Mouse (Mus musculus) stomach, embryonic 16.5 days (tissue): ENCODE measurements around the gene Xpo5. TPM values are rescaled to one million over a fixed set of nuclear protein-coding genes. Genes with fewer than 3 reads are reported as not detected.

Source experiments
- ATAC-seq: fragments of 200-750 bp; cut with Nextera tagmentation; 2 replicates; pipeline ENCODE4 v1.8.0; 2017; ENCODE audit warnings: moderate number of reproducible peaks, moderate TSS enrichment; ENCODE audit not compliant: insufficient read depth, low FRiP score
- H3K27ac ChIP-seq: fragments of 300-500 bp; sonication (generic); 2 replicates; pipeline ENCODE4 v1.5.1; 2014; ENCODE audit warnings: low read length
- H3K27me3 ChIP-seq: fragments of 300-500 bp; sonication (generic); 2 replicates; pipeline ENCODE4 v1.6.1; 2014; ENCODE audit warnings: low read length, control low read depth, mixed read lengths; ENCODE audit not compliant: control insufficient read depth, insufficient read depth
- H3K36me3 ChIP-seq: fragments of 300-500 bp; sonication (generic); 2 replicates; pipeline ENCODE4 v1.6.1; 2014; ENCODE audit warnings: low read length; ENCODE audit not compliant: control insufficient read depth, insufficient read depth
- H3K4me1 ChIP-seq: fragments of 300-500 bp; sonication (generic); 2 replicates; pipeline ENCODE4 v1.6.1; 2014; ENCODE audit warnings: low read length, control low read depth, mixed read lengths; ENCODE audit not compliant: control insufficient read depth, insufficient read depth
- H3K4me2 ChIP-seq: fragments of 300-500 bp; sonication (generic); 2 replicates; pipeline ENCODE4 v1.6.1; 2014; ENCODE audit warnings: low read depth, low read length, mixed read lengths
- H3K4me3 ChIP-seq: fragments of 300-500 bp; sonication (generic); replicated peaks from 2 replicates; pipeline ENCODE4 v1.5.1; 2014; ENCODE audit warnings: mild to moderate bottlenecking, low read length
- H3K9ac ChIP-seq: fragments of 300-500 bp; sonication (generic); 2 replicates; pipeline ENCODE4 v1.6.1; 2014; ENCODE audit warnings: low read length
- H3K9me3 ChIP-seq: fragments of 300-500 bp; sonication (generic); replicated peaks from 2 replicates; pipeline ENCODE4 v1.6.1; 2016; ENCODE audit warnings: low read length, control low read depth; ENCODE audit not compliant: control insufficient read depth
- WGBS: fragments of 180-500 bp; shearing (Covaris S2); extraction: QIAGEN DNeasy Blood & Tissue Kit; methylation state at CpG from one replicate; pipeline ENCODE4 v1.1.7; 2014; 5-methylcytosine and 5-hydroxymethylcytosine counted together
- polyA plus RNA-seq: library from polyadenylated mRNA; unstranded; fragments of >200 nt; fragmentation: Nextera tagmentation; extraction: Ambion mirVana; gene quantifications from 2 replicates; pipeline ENCODE4 v1.2.1, GENCODE M21; 2015

The Xpo5 gene
- polyA plus RNA-seq, 1 experiment from 2014 or later = 32.7 TPM

DNA sequence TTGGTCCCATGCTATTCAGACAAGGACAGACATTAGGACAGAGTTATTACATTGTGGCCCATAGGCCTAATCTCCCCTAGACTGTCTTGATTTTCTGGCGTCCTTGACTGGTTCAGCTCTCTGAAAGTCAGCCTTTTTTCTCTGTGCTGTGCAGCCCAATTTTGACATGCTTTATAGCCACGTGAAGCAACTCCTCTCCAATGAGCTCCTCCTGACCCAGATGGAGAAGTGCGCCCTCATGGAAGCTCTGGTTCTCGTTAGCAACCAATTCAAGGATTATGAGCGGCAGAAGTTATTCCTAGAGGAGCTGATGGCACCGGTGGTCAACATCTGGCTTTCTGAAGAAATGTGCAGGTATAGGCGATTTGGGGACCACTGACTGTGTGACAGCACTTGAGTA is 25.0 kb downstream of the Xpo5 start:
- no peaks in the 10 kb centered on the region for H3K4me1 ChIP-seq
- H3K4me2 ChIP-seq = no peak overlapping the region
- H3K36me3 ChIP-seq = peaks cover 22% of the 10 kb centered on the region
- no peak for ATAC-seq
- H3K27ac ChIP-seq = no peak overlapping the region
- no peaks in the 10 kb centered on the region for H3K27me3 ChIP-seq
- H3K4me3 ChIP-seq = no peak overlapping the region
- no peak overlapping the region for H3K9ac ChIP-seq
- 90% methylated on average over 7 of the region's 7 CpGs for WGBS
- H3K9me3 ChIP-seq = no peaks in the 10 kb centered on the region

DNA sequence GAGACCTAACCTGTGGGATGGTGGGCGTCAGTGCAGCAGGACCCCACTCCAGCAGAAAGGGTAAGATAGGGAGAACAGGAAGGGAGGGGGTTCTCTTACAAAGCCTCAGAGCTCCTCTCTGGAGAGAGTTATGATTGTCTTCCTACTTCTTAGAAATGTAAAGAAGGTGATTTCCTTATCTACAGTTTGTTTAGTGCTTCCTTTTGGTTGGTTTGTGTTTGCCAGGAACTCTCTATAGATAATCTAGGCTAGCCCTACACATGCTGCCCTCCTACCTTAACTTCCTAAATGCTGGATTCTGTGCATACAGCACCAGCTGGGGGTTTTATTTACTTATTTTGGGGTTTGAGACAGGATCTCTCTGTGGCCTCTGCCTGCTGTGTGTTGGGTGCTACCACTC is 33.5 kb downstream of the Xpo5 start:
- Histone ChIP-seq H3K4me3 (no peak overlapping the region), H3K27ac (no peak overlapping the region), H3K9ac (no peak overlapping the region), H3K4me2 (no peak overlapping the region), H3K27me3 (no peaks in the 10 kb centered on the region), H3K4me1 (no peaks in the 10 kb centered on the region), H3K9me3 (no peaks in the 10 kb centered on the region), H3K36me3 (peaks cover 12% of the 10 kb centered on the region)
- ATAC-seq = no peak
- 72% methylated on average over 1 of the region's 1 CpGs for WGBS

DNA sequence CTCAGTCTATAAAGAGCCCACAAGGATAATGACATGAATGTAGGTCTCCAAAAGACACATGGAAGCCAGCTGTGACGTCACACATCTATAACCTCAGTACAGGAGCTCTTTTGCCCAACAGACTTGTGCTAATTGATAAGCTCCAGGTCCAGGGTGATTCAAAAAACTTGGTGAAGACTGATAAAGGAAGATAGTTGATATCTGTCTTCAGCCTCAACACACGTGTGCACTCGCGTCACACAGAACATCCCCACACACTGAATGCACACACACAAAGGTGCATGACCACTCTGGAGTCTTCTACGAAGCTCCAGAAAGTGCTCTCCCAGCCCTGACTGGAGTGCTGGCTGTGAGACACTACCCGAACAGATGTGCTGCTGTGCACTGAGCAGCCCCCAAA is 34.5 kb downstream of the Xpo5 start:
- H3K9me3 ChIP-seq = no peaks in the 10 kb centered on the region
- no peak overlapping the region for H3K27ac ChIP-seq
- H3K4me2 ChIP-seq = no peak overlapping the region
- no peaks in the 10 kb centered on the region for H3K27me3 ChIP-seq
- H3K4me1 ChIP-seq = no peaks in the 10 kb centered on the region
- no peak for ATAC-seq
- 88% methylated on average over 6 of the region's 6 CpGs for WGBS
- H3K9ac ChIP-seq = no peak overlapping the region
- H3K4me3 ChIP-seq = no peak overlapping the region
- peaks cover 12% of the 10 kb centered on the region for H3K36me3 ChIP-seq

DNA sequence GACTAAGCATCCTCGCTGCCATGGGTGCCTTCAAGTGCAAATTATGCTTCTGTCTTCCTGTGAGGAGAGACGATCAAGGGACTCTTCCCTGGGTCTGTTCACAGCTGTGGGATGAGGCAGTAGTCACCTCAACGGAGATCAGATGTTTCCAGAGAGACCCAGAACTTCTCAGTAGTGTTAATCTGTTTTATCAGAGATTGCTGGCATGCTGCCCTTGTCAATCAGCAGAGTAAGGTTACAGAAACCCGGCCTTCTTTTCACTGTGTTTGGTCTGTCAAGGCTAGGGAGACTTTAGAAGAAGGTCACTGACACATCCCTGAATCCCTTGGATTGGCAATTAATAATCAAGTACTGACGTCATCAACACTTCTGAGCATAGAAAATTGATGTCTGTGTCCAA is 34.9 kb downstream of the Xpo5 start:
- Histone ChIP-seq H3K27me3 (no peaks in the 10 kb centered on the region), H3K4me2 (no peak overlapping the region), H3K27ac (no peak overlapping the region), H3K9ac (no peak overlapping the region), H3K36me3 (peaks cover 15% of the 10 kb centered on the region), H3K9me3 (no peaks in the 10 kb centered on the region), H3K4me3 (no peak overlapping the region), H3K4me1 (no peaks in the 10 kb centered on the region)
- no peak for ATAC-seq
- 79% methylated on average over 5 of the region's 5 CpGs for WGBS

DNA sequence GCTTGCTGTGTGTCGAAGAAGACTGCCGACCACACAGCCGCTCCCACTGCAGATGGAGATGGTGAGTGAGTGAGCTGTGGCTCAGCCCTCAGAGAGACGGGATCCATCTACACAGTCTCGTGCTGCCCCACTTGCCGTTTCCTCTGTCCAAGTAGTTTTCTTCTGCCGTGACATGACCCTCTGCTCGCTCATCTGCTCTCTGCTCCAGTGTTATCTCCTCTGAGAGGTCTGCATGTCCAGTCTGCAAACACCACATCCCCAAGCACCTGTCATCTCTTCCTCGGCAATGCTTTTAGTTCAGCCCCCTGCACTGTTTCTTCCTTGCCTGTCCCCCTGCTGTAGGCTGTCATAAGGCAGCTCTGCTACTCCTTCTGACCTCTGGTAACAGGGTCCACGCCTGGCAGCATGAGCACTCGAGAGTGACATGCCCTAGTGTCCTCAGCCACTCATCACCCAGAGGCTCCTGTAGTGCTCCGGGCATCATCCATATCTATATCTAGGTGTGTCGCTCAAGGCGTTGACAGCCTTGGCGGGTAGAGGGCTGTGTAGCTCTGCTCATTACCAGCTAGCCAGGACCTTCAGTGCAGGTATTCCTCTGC is 37.0 kb downstream of the Xpo5 start:
- WGBS = 91% methylated on average over 15 of the region's 15 CpGs
- no peak for ATAC-seq

DNA sequence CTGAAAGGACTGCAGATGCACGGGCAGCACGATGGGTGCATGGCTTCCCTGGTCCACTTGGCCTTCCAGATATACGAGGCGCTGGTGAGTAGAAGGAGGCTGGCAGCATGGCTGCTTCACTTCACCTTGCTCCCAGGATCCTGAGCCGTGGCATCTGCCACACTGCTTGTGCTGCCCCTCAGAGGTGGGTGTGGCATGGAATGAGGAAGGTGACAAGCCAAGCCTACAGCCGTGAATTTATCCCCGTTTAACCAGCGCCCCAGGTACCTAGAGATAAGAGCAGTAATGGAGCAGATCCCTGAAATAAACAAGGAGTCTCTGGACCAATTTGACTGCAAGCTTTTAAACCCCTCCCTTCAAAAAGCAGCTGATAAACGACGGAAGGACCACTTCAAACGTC is 38.9 kb downstream of the Xpo5 start:
- Histone ChIP-seq H3K27ac (peak overlapping the region; percentile 13; the same call in 1 of the 2 replicates), H3K4me3 (no peak overlapping the region), H3K4me2 (no peak overlapping the region), H3K36me3 (peaks cover 39% of the 10 kb centered on the region), H3K4me1 (no peaks in the 10 kb centered on the region; the same call in 1 of the 2 replicates), H3K9ac (no peak overlapping the region), H3K9me3 (no peaks in the 10 kb centered on the region), H3K27me3 (no peaks in the 10 kb centered on the region)
- peak; percentile 54; the same call in 1 of the 2 replicates for ATAC-seq
- 51% methylated on average over 11 of the region's 11 CpGs for WGBS

More for the DNA sequence above, 37.0 kb downstream of the Xpo5 start:
- H3K9me3 ChIP-seq = no peaks in the 10 kb centered on the region
- H3K4me3 ChIP-seq = no peak overlapping the region
- H3K4me1 ChIP-seq = no peaks in the 10 kb centered on the region
- peaks cover 29% of the 10 kb centered on the region for H3K36me3 ChIP-seq
- H3K27me3 ChIP-seq = no peaks in the 10 kb centered on the region
- H3K4me2 ChIP-seq = no peak overlapping the region
- no peak overlapping the region for H3K9ac ChIP-seq
- H3K27ac ChIP-seq = no peak overlapping the region

DNA sequence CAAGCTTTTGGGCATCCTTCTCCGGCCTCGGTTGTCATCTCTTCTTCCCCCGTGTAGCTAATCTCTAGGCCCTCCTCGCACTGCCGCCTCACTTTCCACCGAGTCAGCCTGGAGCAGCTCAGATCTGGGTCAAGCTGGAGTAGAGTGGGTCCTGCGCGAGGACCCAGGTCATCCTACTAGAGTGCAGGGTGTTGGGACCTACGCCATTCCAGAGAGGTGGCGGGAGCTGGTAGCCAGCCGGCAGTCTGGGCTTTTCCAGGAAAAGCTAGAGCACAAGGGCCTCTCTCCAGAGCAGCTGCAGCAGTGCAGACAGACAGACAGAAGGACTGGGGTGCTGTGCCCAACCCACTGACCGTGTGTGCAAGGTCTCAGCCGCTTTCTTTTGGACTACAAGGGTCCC is 39.7 kb downstream of the Xpo5 start:
- H3K4me3 ChIP-seq = no peak overlapping the region
- no peak overlapping the region for H3K9ac ChIP-seq
- no peak overlapping the region for H3K4me2 ChIP-seq
- H3K36me3 ChIP-seq = peaks cover 38% of the 10 kb centered on the region
- H3K27ac ChIP-seq = no peak overlapping the region; the same call in 1 of the 2 replicates
- WGBS = 82% methylated on average over 13 of the region's 13 CpGs
- H3K4me1 ChIP-seq = peaks cover 7% of the 10 kb centered on the region
- ATAC-seq = no peak
- no peaks in the 10 kb centered on the region for H3K27me3 ChIP-seq
- H3K9me3 ChIP-seq = no peaks in the 10 kb centered on the region

DNA sequence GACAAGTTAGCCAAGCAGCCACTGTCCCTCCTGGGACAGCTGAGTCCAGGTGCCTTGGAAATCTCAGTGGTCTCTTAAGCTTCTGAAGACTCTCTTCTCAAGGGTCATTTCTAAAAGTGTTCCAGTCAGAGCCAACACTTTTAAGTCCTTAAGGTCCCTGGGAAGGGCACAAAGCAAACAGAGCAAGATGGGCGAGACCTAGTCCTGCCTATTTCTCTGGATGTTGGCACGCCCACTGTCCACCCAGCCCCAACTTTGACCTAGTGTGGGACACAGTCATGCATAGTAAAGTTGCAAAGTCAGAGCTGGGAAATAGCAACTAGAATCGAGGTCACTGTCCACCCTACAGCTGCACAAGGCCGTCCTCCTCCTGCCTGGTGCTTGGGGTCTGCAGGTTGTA is 40.4 kb downstream of the Xpo5 start:
- no peak overlapping the region for H3K4me3 ChIP-seq
- H3K9ac ChIP-seq = 0 out of 2 replicates have a peak overlapping the region, but pooled peaks have one; percentile 4
- WGBS = 76% methylated on average over 4 of the region's 4 CpGs

DNA sequence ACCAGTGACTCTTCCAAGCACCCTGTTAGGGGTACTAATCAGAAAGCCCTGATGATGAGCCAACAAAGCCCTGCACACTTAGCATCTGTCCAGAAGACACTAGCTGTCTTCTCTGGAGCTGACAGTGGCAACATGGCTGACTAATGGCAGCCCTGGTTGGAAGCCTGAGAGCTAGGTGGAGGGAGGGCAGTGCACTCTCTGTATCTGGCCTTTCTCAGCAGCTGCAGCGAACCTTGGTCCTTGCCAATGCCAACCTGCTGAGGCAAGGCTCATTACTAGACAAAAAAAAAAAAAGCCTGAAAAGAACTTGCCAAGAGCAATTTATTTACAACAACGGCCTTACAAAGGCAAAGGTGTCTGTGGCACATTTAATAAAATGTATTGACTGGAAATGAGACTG is 41.0 kb downstream of the Xpo5 start:
- H3K27ac ChIP-seq = no peak overlapping the region
- peaks cover 36% of the 10 kb centered on the region for H3K36me3 ChIP-seq

More for the DNA sequence above, 40.4 kb downstream of the Xpo5 start:
- Histone ChIP-seq H3K9me3 (no peaks in the 10 kb centered on the region), H3K4me1 (peaks cover 7% of the 10 kb centered on the region), H3K36me3 (peaks cover 36% of the 10 kb centered on the region), H3K27me3 (no peaks in the 10 kb centered on the region), H3K27ac (no peak overlapping the region; the same call in 1 of the 2 replicates), H3K4me2 (no peak overlapping the region)
- no peak for ATAC-seq

More for the DNA sequence above, 41.0 kb downstream of the Xpo5 start:
- Histone ChIP-seq H3K27me3 (no peaks in the 10 kb centered on the region), H3K4me1 (peaks cover 8% of the 10 kb centered on the region), H3K4me2 (no peak overlapping the region), H3K9ac (no peak overlapping the region), H3K4me3 (no peak overlapping the region), H3K9me3 (no peaks in the 10 kb centered on the region)
- 73% methylated on average over 2 of the region's 2 CpGs for WGBS
- no peak for ATAC-seq
